Mouse (Mus musculus): Measurements from ENCODE around the gene Reep1. TPM values are rescaled to one million over a fixed set of nuclear protein-coding genes. Genes with fewer than 3 reads are reported as not detected.

Reep1 gene
- total RNA-seq, 1 experiment from 2014 or later: not detected

- ATAC-seq (ENCODE audit: extremely low read depth, insufficient number of reproducible peaks, low FRiP score, poor library complexity, severe bottlenecking): no peak
Observed at GRCm38 (mm10) chr6:71734910-71735599, 27.7 kb downstream of the Reep1 start.

GRCm38 (mm10) chr6:71735600-71736010, 28.2 kb downstream of the Reep1 start:
- no peak for ATAC-seq (ENCODE audit: extremely low read depth, insufficient number of reproducible peaks, low FRiP score, poor library complexity, severe bottlenecking)

GRCm38 (mm10) chr6:71736101-71736500, 28.7 kb downstream of the Reep1 start:
- ATAC-seq (ENCODE audit: extremely low read depth, insufficient number of reproducible peaks, low FRiP score, poor library complexity, severe bottlenecking): no peak

- ATAC-seq (ENCODE audit: extremely low read depth, insufficient number of reproducible peaks, low FRiP score, poor library complexity, severe bottlenecking): no peak
Observed at GRCm38 (mm10) chr6:71737202-71737601, 29.8 kb downstream of the Reep1 start.

GRCm38 (mm10) chr6:71738611-71739010, 31.2 kb downstream of the Reep1 start:
- no peak for ATAC-seq (ENCODE audit: extremely low read depth, insufficient number of reproducible peaks, low FRiP score, poor library complexity, severe bottlenecking)

GRCm38 (mm10) chr6:71740921-71741320, 33.6 kb downstream of the Reep1 start:
- ATAC-seq (ENCODE audit: extremely low read depth, insufficient number of reproducible peaks, low FRiP score, poor library complexity, severe bottlenecking): no peak

- no peak for ATAC-seq (ENCODE audit: extremely low read depth, insufficient number of reproducible peaks, low FRiP score, poor library complexity, severe bottlenecking)
Observed at GRCm38 (mm10) chr6:71741998-71742636, 34.8 kb downstream of the Reep1 start.

- ATAC-seq (ENCODE audit: extremely low read depth, insufficient number of reproducible peaks, low FRiP score, poor library complexity, severe bottlenecking): no peak
Observed at GRCm38 (mm10) chr6:71744934-71745333, 37.6 kb downstream of the Reep1 start.

- ATAC-seq (ENCODE audit: extremely low read depth, insufficient number of reproducible peaks, low FRiP score, poor library complexity, severe bottlenecking): no peak
Observed at GRCm38 (mm10) chr6:71745482-71746234, 38.3 kb downstream of the Reep1 start.

GRCm38 (mm10) chr6:71746246-71746645, 38.9 kb downstream of the Reep1 start:
- no peak for ATAC-seq (ENCODE audit: extremely low read depth, insufficient number of reproducible peaks, low FRiP score, poor library complexity, severe bottlenecking)

- ATAC-seq (ENCODE audit: extremely low read depth, insufficient number of reproducible peaks, low FRiP score, poor library complexity, severe bottlenecking): no peak
Observed at GRCm38 (mm10) chr6:71746846-71747245, 39.5 kb downstream of the Reep1 start.

- ATAC-seq (ENCODE audit: extremely low read depth, insufficient number of reproducible peaks, low FRiP score, poor library complexity, severe bottlenecking): no peak
Observed at GRCm38 (mm10) chr6:71751602-71752001, 44.2 kb downstream of the Reep1 start.

- ATAC-seq (ENCODE audit: extremely low read depth, insufficient number of reproducible peaks, low FRiP score, poor library complexity, severe bottlenecking): no peak
Observed at GRCm38 (mm10) chr6:71752791-71753464, 45.6 kb downstream of the Reep1 start.

- no peak for ATAC-seq (ENCODE audit: extremely low read depth, insufficient number of reproducible peaks, low FRiP score, poor library complexity, severe bottlenecking)
Observed at GRCm38 (mm10) chr6:71757039-71757894, 49.9 kb downstream of the Reep1 start.

GRCm38 (mm10) chr6:71758780-71759179, 51.4 kb downstream of the Reep1 start:
- no peak for ATAC-seq (ENCODE audit: extremely low read depth, insufficient number of reproducible peaks, low FRiP score, poor library complexity, severe bottlenecking)

GRCm38 (mm10) chr6:71760073-71760472, 52.7 kb downstream of the Reep1 start:
- no peak for ATAC-seq (ENCODE audit: extremely low read depth, insufficient number of reproducible peaks, low FRiP score, poor library complexity, severe bottlenecking)

GRCm38 (mm10) chr6:71767761-71768160, 60.4 kb downstream of the Reep1 start:
- ATAC-seq (ENCODE audit: extremely low read depth, insufficient number of reproducible peaks, low FRiP score, poor library complexity, severe bottlenecking): no peak

- no peak for ATAC-seq (ENCODE audit: extremely low read depth, insufficient number of reproducible peaks, low FRiP score, poor library complexity, severe bottlenecking)
Observed at GRCm38 (mm10) chr6:71769901-71770690, 62.7 kb downstream of the Reep1 start.

Measured in neutrophil, adult 5-6 weeks (primary cell).